Mouse (Mus musculus): Measurements from ENCODE around the gene Vars.
"Not testable (repeated sequence)": the region's sequence is repeated elsewhere in the genome, so short reads cannot be mapped to it uniquely, and the experiment has no call there.

Vars gene

DNA sequence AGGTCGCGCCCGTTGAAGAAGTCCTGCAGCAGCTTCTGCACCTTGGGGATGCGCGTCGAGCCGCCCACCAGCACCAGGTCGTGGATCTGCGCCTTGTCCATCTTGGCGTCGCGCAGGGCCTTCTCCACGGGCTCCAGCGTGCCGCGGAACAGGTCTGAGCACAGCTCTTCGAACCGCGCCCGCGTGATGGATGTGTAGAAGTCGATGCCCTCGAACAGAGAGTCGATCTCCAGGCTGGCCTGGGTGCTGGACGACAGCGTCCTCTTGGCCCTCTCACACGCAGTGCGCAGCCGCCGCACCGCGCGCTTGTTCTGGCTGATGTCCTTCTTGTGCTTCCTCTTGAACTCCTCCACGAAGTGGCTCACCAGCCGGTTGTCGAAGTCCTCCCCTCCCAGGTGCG lies 29.9 kb upstream of the Vars start:
- intact Hi-C loops (cut with DNase I): not testable (repeated sequence)

DNA sequence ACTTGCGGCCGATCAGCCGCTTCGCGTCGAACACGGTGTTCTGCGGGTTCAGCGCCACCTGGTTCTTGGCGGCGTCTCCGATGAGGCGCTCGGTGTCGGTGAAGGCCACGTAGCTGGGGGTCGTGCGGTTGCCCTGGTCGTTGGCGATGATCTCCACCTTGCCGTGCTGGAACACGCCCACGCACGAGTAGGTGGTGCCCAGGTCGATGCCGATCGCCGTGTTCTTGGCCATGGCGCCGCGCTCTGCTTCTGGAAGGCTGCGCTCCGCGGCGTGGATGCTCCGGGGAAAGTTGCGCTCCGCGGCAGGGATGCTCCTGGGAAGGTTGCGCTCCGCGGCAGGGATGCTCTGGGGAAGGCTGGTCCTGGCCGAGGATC lies 29.1 kb upstream of the Vars start:
- intact Hi-C loops (cut with DNase I): not testable (repeated sequence)

DNA sequence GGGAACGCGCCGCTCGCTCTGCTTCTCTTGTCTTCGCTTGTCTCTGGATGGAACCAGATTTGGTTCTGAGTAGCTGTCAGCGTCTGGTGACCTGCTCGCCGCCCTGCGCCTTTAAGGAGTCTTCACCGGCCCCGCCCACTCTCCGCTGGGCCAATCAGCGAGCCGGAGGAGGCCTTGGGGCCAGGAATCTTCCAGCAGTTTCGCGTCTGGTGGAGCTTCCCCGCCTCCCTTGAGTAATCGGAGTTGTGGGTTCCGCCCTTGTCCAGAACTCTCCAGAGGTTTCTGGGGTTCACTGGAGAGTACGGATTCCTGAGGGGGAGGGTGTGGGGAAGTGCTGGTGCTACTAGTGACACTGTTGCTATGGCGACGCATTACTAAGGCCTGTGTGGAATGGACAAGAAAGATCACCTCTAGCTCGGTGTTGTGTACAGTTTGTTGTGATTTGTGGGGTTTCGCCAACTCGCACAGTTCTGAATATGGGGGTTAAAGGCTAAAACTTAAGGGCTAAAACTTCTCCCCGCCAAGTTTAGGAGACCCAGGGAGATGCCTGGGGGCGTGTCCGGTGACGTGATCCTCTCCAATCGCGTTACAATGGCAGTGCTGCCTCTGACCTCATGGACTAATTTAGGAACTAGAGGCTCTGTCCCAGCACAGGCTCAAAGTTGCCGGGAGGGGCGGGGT lies 28.6 kb upstream of the Vars start, which contains the start of the genes Hspa1a and Hspa1l:
Gene Hspa1a (minus strand): TSS at position 88 of the 681 bp plus-strand sequence.
Gene Hspa1l (plus strand): TSS at position 635 of the 681 bp plus-strand sequence.
- intact Hi-C loops (cut with DNase I): not testable (repeated sequence)

DNA sequence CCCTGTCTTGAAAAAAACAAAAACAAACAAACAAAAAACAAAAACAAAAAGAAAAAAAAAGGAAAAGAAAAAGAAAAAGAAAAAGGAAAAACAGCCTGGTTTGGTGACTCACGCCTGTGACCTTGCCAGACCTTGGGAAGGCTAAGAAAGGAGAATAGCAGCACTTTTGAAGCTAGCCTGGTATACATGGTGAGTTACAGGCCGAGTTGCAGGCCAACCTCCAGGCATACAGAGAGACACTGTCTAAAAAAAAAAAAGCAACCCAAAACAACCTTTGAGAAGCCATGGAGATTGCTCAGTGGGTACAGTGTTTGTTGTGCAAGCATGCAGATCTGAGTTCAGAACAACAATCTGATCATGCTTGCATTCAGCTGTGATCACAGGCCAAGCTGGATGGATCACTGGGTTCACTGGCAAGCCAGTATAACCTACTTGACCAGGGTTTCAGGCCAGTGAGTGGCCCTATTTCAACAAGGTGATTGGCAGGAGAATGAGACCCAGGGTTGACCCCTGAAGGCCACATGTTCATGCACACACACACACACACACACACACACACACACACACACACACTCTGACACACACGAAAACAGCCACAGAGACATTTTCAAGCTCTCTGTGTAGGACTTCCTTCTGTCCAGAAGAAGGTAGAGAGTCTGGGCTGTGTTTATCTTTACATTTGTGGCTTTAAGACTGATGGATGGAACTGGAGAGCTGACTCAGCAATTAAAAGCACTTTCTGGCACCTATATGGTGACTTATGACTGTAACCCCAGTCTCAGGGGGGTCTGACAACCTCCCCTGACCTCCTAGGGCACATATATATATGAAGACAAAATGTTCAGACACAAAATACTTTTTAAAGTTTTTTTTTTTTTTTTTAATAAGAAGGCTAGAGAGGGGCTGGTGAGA lies 24.9 kb upstream of the Vars start:
- intact Hi-C loops (cut with DNase I): no loop called here

DNA sequence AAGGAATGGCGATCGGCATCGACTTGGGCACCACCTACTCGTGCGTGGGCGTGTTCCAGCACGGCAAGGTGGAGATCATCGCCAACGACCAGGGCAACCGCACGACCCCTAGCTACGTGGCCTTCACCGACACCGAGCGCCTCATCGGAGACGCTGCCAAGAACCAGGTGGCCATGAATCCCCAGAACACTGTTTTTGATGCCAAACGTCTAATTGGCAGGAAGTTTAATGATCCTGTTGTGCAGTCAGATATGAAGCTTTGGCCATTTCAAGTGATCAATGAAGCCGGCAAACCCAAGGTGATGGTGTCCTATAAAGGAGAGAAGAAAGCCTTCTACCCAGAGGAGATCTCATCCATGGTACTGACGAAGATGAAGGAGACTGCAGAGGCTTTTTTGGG lies 23.8 kb upstream of the Vars start:
- intact Hi-C loops (cut with DNase I): no loop called here

DNA sequence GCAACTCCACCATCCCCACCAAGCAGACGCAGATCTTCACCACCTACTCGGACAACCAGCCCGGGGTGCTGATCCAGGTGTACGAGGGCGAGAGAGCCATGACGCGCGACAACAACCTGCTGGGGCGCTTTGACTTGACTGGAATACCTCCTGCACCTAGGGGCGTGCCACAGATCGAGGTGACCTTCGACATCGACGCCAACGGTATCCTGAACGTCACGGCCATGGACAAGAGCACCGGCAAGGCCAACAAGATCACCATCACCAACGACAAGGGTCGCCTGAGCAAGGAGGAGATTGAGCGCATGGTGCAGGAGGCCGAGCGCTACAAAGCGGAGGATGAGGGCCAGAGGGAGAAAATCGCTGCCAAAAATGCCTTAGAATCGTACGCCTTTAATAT lies 22.5 kb upstream of the Vars start:
- intact Hi-C loops (cut with DNase I): no loop called here

DNA sequence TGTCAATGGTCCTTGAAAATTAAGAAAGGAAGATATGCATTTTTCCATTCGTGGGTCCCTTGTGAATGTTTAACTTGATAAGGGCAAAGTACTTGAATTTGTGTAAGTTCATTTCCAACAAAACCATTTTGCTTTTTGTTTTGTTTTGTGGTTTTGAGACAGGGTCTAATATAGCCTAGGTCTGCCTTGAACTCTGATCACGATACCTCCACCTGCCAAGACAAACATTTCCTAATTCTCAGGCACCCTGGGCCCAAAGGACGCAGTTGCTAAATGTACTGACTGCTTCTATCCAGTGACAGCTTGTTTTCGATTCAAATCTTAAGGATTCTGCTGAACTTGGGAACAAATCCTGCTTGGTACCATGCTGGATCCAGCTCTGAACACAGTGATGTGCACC lies 21.2 kb upstream of the Vars start:
- intact Hi-C loops (cut with DNase I): loop anchor here (2.0 to 5.0 kb wide), 2 partner anchors 27 to 142 kb away; partner anchors contain the start of genes Dxo and Stk19

DNA sequence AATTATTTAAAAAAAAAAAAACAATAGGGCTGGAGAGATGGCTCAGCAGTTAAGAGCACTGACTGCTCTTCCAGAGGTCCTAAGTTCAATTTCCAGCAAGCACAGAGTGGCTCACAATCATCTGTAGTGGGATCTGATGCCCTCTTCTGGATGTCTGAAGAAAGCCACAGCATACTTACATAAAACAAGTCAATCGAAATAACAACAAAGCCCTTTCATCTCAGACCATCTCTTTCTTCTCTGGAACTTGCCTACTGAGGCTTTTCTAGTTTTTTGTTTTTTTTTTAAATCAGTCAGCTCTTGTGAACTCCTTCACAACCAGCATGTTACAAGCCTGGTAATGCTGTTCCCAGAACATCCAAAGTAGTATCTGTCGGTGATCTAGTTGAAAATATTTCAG lies 20.1 kb upstream of the Vars start:
- intact Hi-C loops (cut with DNase I): loop anchor here (2.0 to 5.0 kb wide), 2 partner anchors 28 to 143 kb away; partner anchors contain the start of genes Dxo and Stk19

DNA sequence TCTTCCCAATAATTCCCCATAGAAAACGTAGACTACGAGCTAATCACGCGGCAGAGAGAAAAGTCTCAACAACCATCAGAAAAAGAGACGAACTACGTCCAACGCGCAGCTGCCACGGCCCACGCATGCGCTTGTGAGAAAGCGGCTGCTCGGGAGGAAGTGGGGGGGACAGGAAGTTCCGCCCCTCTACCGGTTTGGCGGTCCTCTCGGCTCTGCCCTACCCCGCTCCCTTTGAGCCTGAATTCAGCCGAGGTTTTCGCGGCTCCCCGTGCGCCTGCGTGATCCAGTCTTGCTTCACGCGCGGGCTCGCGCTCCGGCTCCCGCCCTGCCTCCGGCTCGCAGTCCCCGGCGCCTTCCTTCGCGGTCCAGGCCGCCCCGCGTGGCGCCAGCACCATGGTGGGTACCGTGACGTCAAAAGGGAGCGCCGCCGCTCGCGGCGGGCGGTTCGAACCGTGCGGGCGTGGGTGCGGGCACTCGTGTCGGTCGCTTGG lies 19.1 kb upstream of the Vars start, which contains the start of gene Lsm2:
Gene Lsm2 (plus strand): TSS at position 173 of the 491 bp plus-strand sequence.
- intact Hi-C loops (cut with DNase I): loop anchor here (2.0 to 5.0 kb wide), 2 partner anchors 29 to 144 kb away; partner anchors contain the start of genes Dxo and Stk19

DNA sequence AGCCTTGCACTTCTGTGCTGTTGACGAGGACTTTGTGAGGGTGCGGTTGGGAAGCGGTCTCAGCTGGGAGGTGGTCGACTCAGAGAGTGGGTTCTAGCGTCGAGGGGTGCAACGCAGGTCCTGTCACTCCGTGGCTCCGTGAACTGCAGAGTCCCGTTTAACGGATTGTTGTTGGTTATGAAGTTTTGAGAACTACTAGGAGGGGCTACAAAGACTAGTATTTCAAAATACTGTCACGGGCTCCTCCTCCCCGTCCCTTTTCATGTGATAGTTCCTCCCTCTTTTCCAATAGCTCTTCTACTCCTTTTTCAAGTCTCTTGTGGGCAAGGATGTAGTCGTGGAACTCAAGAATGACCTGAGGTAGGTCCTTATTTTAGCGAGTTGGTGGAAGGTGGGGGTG lies 18.5 kb upstream of the Vars start:
- intact Hi-C loops (cut with DNase I): loop anchor here (5.0 kb wide), 1 partner anchor 145 kb away; the partner anchor contains the start of genes Dxo and Stk19

DNA sequence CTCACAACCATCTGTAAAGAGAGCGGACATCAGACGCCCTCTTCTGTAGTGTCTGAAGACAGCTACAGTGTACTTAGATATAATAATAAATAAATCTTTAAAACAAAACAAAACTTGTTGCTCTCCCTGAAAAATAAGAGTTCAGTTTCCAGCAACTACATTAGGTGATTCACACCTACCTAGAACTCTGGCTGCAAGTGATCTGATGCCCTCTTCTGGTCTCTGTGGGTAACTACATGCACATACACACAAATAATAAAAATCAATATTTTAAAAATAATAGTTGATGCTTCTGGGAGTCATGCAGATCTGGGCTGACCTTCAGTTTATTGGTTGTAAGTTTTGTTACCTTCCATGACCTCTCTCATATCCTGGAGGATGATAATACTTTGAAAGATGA lies 16.6 kb upstream of the Vars start:
- intact Hi-C loops (cut with DNase I): loop anchor here (5.0 kb wide), 1 partner anchor 147 kb away; the partner anchor contains the start of genes Dxo and Stk19

DNA sequence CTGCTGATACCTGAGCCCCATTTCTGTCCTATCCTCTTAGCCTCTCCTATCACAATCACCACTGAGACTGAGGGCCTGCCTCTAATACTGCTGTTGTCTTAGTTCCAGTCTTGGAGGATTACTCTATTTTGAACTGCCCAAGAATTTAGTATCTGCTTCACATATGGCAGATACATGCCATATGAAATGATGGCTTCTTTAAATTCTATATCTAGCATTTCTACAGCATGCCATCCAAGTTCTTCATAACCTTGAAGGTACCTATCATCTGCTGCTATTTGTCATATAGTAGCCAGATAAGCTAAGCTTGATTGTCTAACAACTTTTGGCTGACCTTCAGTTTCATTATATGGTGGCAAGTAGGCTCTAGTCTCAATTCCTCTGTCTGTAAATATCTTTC lies 6.0 kb upstream of the Vars start:
- intact Hi-C loops (cut with DNase I): no loop called here

DNA sequence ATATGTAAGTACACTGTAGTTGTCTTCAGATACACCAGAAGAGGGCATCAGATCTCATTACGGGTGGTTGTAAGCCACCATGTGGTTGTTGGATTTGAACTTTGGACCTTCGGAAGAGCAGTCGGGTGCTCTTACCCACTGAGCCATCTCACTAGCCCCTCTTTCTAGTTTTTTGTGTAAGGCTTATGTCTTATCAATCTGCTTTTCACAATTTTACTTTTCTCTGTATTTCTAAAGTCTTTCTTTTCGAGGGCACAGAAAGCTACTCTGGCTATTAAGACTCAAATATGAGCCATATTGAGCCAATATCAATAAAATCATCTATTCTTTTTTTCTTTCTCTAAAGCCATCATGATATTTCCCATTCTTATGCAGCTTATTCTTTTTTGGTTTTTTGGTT lies 5.6 kb upstream of the Vars start:
- intact Hi-C loops (cut with DNase I): not testable (repeated sequence)

DNA sequence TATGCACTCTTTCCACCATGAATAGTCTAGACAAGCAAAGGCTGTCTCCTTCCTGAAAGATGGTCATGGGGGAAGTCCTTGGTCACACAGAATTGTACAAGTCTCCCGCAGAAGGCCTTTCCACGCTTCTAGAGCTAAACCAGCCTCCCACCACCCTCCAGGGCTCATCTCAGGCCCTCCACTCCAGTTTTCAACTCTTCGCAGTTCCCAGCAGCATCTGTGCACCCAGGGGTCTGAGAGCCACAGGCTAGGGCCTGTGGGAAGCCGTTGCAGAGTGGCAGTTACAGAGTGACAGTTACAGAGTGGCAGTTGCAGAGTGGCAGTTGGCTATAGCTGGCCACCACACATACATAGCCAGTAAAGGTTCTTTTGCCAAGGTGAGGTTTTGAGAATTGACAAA lies 4.9 kb upstream of the Vars start:
- intact Hi-C loops (cut with DNase I): not testable (repeated sequence)

DNA sequence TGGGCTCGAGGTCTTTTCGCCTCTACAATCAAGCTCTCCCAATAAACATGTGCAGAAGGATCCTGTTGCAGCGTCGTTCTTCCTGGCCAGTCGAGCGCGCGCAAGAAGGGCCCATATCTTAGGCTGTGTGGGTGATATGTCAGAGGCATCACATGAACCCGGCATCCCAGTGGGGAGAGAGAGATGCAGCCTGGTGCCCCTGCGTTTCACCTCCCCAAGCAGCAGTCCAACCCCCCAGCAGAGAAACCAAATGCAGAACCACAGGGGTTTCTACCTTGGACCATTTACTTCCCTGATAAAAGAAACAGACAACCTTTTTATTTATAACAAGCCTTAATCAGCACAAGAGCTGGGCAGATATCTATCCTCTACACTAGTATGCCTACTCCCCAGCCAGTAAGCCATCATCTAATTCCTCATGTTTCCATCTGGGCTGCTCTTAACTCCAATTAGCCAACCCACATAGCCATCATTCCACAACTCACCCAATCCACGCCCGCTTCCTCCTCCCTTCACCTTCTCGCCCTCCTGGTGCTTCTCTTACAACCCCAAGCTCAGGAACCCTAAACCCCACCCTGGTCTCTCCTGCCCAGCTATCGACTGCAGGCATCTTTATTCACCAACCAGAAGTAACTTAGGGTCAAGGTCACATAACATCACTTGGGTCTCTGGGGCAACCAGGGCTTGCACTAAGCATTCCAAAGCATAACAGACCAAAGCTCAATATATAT lies 4.2 kb upstream of the Vars start:
- intact Hi-C loops (cut with DNase I): no loop called here

DNA sequence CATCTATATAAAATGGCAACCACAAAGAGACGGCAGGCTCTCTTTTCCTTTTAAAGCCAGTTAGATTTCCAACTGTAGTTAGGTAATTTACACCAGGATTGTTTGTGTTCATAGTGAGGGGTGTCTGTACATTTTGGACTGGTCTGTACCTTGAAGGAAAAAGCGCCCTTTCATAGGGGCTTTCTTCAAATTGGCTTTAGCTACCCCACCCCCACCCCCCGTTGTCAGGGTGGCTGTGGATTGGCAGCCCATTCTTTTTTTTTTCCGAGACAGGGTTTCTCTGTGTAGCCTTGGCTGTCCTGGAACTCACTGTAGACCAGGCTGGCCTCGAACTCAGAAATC lies 3.7 kb upstream of the Vars start:
- intact Hi-C loops (cut with DNase I): no loop called here

DNA sequence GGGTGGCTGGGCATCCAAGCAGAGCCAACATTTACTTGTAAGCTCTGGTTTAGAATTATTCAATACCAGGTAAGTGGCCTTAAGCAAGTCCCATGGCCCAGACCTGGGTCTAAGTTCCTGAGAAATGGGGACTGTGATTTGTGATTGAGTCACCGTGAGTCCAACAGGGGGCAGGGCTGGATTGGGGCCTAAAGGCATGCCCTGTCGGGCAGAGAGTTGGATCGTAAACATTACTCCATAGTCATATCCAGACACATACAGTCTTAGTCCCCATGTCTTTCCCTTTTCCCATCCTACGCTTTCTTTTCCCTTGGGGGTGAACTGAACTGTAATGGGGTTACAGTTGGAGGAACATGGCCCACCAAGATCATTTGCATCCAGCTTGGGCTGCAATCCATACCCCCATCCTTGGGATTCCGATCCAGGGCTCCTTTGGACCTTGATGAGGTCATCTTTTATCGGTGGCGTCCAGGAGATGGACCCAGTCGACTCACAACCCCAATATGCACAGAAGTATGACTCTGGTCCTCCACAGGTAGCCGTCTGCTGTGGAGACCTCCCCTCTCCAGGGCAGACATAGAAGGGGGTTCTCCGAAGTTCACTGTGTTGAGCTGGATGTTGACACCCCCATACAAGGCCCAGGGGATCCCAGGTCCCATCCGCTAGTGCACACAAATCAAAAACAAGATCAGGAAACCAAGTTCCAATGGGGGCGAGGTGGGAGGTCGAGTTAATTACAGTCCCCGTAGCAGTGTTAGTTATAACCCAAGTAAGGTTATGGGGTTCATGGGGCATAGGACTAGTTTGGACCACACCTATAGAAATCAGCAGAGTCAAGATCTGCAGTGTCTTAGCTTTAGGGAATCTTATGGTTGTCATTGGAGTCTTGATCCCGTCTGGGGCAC lies 2.0 kb upstream of the Vars start:
- intact Hi-C loops (cut with DNase I): no loop called here

DNA sequence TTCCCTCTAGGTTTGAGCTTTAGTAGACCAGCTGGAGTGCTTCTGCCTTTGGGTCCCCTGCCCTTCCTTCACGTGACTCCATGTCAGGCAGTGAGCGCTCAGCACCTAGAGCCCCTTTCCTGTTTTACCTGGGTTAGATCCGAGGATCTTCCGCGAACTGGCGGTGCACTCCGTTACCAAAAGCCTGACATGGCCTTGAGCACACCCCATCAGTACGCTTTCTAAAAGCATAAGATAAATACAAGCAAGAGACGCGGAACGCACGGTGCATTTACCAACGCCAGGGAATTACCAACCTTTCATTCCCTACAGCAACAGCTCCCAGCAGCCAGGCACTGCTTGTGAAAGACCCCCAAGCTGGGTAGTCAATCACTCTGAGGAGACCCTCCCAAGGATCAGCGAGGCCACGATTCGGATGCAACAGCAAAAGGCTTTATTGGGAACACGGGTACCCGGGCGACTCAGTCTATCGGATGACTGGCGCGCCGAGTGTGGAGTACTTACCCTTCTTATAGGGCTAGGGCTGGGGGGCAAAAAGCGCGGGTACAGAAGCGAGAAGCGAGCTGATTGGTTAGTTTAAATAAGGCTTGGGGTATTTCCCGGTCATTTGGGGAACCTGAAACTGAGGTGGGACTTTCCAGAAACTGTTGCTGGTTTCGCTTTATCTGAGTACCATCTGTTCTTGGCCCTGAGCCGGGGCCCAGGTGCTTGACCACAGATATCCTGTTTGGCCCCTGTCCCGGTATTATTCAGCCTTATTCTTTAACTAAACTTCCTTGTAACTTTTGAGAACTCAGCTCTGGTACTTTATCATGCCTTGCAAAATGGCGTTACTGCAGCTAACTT lies 693 bp upstream of the Vars start:
- intact Hi-C loops (cut with DNase I): not testable (repeated sequence)

DNA sequence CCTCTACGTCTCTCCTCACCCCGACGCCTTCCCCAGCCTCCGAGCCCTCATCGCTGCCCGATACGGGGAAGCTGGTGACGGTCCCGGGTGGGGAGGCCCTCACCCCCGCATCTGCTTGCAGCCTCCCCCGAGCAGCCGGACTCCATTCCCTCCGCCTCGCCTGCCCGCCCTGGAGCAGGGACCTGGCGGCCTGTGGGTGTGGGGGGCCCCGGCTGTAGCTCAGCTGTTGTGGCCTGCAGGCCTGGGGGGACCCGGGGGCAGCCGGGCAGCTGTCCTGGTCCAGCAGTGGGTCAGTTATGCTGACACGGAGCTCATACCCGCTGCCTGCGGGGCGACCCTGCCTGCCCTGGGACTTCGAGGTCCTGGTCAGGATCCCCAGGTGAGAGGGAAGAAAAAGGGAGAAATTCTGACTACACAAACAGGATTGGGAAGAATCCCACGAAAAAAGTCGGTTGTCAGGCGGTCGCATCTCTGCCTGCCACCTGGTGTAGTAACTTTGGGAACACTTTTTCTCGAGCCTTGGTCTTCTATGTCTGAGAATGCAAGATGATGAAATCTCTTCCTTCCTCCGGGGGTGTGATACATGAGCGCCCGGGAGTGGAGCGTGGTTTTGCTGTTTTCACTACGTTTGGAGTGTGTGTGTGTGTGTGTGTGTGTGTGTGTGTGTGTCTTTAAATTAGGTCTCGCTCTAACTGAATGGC lies 815 bp downstream of the Vars start:
- intact Hi-C loops (cut with DNase I): no loop called here
